Mouse (Mus musculus): ENCODE results near the gene Gm4131. TPM values are rescaled to one million over a fixed set of nuclear protein-coding genes. Genes with fewer than 3 reads are reported as not detected.

The Gm4131 gene
- polyA plus RNA-seq, 1 experiment = not detected

DNA sequence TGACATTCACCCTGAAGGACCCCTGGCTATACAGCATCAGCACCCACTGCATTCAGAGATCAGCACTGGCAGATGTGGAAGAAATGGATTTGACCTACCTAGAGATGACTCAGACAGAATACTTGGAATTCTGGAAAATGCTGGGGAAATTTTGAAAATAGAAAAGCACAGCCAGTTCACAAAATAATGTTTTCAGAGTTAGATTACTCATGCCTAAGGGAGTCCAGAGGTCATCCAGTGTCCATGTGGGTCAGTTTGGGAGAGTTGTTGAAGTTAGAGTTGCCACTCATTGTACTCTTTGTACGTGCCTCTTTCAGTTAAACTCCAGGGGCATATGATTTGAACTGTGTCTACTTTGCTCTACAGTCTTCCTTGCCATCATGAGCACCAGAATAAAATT, 25.0 kb downstream of the Gm4131 start:
- H3K27ac ChIP-seq (ENCODE audit: control insufficient read depth, insufficient read depth, low read depth, low read length, poor library complexity) = no peak overlapping the region
- WGBS = 67% methylated on average over 1 of the region's 1 CpGs
- H3K4me1 ChIP-seq (ENCODE audit: control insufficient read depth, insufficient read depth, low read length) = no peaks in the 10 kb centered on the region
- TF ChIP-seq CTCF (IDR thresholded peaks at IDR 0.05; ENCODE audit: control insufficient read depth, insufficient read depth, low read length) = no peak
- no peak for TF ChIP-seq POLR2A (IDR thresholded peaks at IDR 0.05; ENCODE audit: borderline replicate concordance, control insufficient read depth, low read depth, low read length)
- H3K4me3 ChIP-seq (replicated peaks; ENCODE audit: control insufficient read depth, low read depth, low read length) = no peak overlapping the region

DNA sequence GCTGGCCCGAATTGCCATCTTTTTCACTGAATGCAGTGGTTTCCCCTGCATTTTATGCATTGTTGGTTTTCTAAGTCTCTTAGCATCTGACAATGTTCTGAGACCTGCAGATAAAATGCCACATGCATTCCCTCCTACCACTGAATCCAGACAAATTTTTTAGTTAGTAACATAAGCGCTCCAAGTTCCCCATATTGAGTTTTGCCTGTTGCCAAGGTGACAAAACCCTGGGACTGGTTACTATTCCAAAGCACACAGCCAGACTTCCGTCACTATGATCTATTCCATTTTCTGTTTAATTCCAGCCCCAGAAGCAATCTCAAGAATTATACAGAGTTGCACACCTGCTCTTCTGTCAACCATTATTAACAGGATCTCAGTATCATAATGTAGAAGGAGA, 26.9 kb downstream of the Gm4131 start:
- Histone ChIP-seq H3K4me1 (ENCODE audit: control insufficient read depth, insufficient read depth, low read length) (no peaks in the 10 kb centered on the region), H3K27ac (ENCODE audit: control insufficient read depth, insufficient read depth, low read depth, low read length, poor library complexity) (no peak overlapping the region), H3K4me3 (replicated peaks; ENCODE audit: control insufficient read depth, low read depth, low read length) (no peak overlapping the region)
- TF ChIP-seq CTCF (IDR thresholded peaks at IDR 0.05; ENCODE audit: control insufficient read depth, insufficient read depth, low read length) (no peak), POLR2A (IDR thresholded peaks at IDR 0.05; ENCODE audit: borderline replicate concordance, control insufficient read depth, low read depth, low read length) (no peak)
- WGBS = 83% methylated on average over 3 of the region's 3 CpGs

DNA sequence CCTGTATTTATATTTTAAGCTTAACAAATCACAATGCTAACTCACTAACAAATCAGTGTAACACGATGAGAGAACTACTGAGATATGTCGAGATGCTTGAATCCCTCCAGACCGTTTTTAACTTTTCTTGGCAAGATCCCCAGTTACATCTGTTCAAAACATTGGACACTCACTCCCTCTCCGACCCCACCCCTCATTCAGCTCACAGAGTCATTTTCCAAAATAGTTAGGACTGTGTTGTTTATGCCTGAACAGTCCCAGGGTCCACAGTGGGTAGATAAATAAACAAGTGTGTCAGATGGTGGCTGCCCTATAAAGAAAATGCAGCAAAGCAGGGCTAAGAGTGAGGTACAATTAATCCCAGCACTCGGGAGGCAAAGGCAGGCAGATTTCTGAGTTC, 29.7 kb downstream of the Gm4131 start:
- Histone ChIP-seq H3K4me1 (ENCODE audit: control insufficient read depth, insufficient read depth, low read length) (no peaks in the 10 kb centered on the region), H3K27ac (ENCODE audit: control insufficient read depth, insufficient read depth, low read depth, low read length, poor library complexity) (no peak overlapping the region), H3K4me3 (replicated peaks; ENCODE audit: control insufficient read depth, low read depth, low read length) (no peak overlapping the region)
- WGBS = 71% methylated on average over 5 of the region's 5 CpGs
- TF ChIP-seq CTCF (IDR thresholded peaks at IDR 0.05; ENCODE audit: control insufficient read depth, insufficient read depth, low read length) (no peak), POLR2A (IDR thresholded peaks at IDR 0.05; ENCODE audit: borderline replicate concordance, control insufficient read depth, low read depth, low read length) (no peak)

DNA sequence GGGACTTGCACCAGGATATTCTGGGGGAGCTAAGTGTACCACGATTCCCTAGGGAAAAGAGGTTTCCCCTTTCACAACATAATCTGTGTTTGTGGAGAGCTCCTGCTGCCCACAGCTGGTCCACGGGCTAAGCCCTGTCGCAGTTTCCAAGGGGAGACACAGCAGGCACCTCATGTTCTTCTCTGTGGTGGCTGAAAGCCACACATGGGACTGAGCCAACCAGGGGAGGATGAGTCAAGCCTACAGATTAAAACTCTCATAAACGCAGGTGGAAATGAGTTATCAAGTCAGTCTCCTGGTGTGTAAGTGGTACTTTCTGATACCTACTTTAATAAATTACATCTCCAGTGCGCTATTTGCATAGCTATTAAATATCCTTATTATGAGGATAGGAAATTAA, 30.6 kb downstream of the Gm4131 start:
- TF ChIP-seq CTCF (IDR thresholded peaks at IDR 0.05; ENCODE audit: control insufficient read depth, insufficient read depth, low read length) (no peak), POLR2A (IDR thresholded peaks at IDR 0.05; ENCODE audit: borderline replicate concordance, control insufficient read depth, low read depth, low read length) (no peak)
- Histone ChIP-seq H3K4me3 (replicated peaks; ENCODE audit: control insufficient read depth, low read depth, low read length) (no peak overlapping the region), H3K4me1 (ENCODE audit: control insufficient read depth, insufficient read depth, low read length) (no peaks in the 10 kb centered on the region), H3K27ac (ENCODE audit: control insufficient read depth, insufficient read depth, low read depth, low read length, poor library complexity) (no peak overlapping the region)
- 66% methylated on average over 5 of the region's 5 CpGs for WGBS

DNA sequence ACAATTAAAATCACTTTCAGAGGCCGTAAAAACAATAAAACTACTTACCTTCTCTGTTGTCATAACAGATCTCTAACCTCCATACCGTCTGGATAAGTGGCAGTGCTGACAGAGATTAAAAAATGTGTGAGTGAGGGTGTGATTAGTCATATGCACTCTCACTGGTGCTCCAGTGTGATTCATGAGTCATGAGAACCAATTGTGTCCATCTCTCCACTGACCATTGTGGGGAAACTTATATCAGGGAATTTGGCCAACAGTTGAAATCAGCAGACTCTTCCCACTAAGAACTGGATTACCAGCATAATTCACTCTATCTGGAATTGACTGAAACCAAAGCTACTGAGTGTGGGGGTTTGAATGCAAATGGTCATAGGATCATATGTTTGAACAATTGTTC, 35.8 kb downstream of the Gm4131 start:
- no peak for TF ChIP-seq CTCF (IDR thresholded peaks at IDR 0.05; ENCODE audit: control insufficient read depth, insufficient read depth, low read length)
- no peak for TF ChIP-seq POLR2A (IDR thresholded peaks at IDR 0.05; ENCODE audit: borderline replicate concordance, control insufficient read depth, low read depth, low read length)
- 75% methylated on average over 2 of the region's 2 CpGs for WGBS

DNA sequence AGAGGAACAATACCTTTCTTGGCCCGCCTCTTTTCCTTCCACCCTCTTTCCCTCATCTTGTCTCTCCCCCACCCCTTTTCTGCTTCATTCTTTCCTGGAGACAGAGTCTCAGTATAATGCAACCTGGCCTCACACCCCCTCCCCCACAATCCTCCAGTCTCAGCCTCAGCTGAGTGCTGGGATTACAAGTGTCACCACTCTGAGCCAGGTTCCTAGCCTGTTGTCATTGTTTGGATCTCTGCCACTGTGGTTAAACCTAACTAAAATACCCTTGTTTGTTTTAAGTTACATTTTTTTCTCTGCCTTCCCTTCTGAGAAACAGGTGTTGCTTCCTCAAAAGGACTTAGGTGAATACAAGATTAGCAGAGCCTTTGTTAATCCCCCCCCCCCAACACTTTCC, 53.9 kb downstream of the Gm4131 start:
- TF ChIP-seq POLR2A (IDR thresholded peaks at IDR 0.05; ENCODE audit: borderline replicate concordance, control insufficient read depth, low read depth, low read length) (no peak), CTCF (IDR thresholded peaks at IDR 0.05; ENCODE audit: control insufficient read depth, insufficient read depth, low read length) (no peak)
- Histone ChIP-seq H3K4me1 (ENCODE audit: control insufficient read depth, insufficient read depth, low read length) (no peaks in the 10 kb centered on the region), H3K4me3 (replicated peaks; ENCODE audit: control insufficient read depth, low read depth, low read length) (no peak overlapping the region), H3K27ac (ENCODE audit: control insufficient read depth, insufficient read depth, low read depth, low read length, poor library complexity) (no peak overlapping the region)
- 68% methylated on average over 1 of the region's 1 CpGs for WGBS

More for the DNA sequence above, 35.8 kb downstream of the Gm4131 start:
- H3K4me3 ChIP-seq (replicated peaks; ENCODE audit: control insufficient read depth, low read depth, low read length) = no peak overlapping the region
- no peaks in the 10 kb centered on the region for H3K4me1 ChIP-seq (ENCODE audit: control insufficient read depth, insufficient read depth, low read length)
- no peak overlapping the region for H3K27ac ChIP-seq (ENCODE audit: control insufficient read depth, insufficient read depth, low read depth, low read length, poor library complexity)

DNA sequence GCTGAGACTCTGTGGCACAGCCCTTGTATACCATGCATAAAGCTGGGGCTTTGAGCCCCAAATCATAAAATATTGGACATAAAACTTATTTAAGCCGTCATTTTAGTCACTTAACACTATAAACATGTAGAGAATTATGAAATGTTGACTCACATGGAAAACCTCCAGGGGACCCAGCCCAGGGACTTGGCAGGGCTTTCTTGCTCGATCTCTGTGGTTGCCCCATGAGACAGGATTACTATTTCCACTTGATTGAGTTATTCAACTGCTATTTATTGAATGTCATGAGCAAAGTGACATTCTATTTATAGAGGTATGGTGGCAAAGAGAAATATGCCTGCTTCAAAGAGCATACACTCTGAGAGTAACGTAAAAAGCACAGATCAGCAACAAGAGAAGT, 57.4 kb downstream of the Gm4131 start:
- Histone ChIP-seq H3K4me3 (replicated peaks; ENCODE audit: control insufficient read depth, low read depth, low read length) (no peak overlapping the region), H3K27ac (ENCODE audit: control insufficient read depth, insufficient read depth, low read depth, low read length, poor library complexity) (no peak overlapping the region), H3K4me1 (ENCODE audit: control insufficient read depth, insufficient read depth, low read length) (no peaks in the 10 kb centered on the region)
- WGBS = 71% methylated on average over 3 of the region's 3 CpGs
- no peak for TF ChIP-seq POLR2A (IDR thresholded peaks at IDR 0.05; ENCODE audit: borderline replicate concordance, control insufficient read depth, low read depth, low read length)
- no peak for TF ChIP-seq CTCF (IDR thresholded peaks at IDR 0.05; ENCODE audit: control insufficient read depth, insufficient read depth, low read length)

DNA sequence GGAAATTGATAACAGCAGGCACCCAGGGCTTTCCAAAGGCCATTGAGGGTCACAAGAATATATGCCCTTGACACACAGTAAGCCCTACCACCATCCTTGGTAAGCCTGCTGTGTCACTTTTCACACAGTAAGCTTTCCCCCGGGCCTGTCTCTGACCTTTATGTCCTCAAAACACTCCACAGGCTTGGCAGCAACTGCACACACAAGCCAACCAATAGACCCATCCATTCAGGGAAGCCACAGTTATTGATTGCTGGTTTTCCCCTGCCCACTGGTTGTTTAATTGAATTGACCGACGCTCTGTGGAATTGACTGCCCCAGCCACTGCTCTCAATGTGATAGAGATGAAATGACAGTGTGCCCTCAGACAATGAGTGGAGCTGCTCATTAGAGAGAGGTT, 60.5 kb downstream of the Gm4131 start:
- Histone ChIP-seq H3K4me1 (ENCODE audit: control insufficient read depth, insufficient read depth, low read length) (no peaks in the 10 kb centered on the region), H3K4me3 (replicated peaks; ENCODE audit: control insufficient read depth, low read depth, low read length) (no peak overlapping the region), H3K27ac (ENCODE audit: control insufficient read depth, insufficient read depth, low read depth, low read length, poor library complexity) (no peak overlapping the region)
- TF ChIP-seq POLR2A (IDR thresholded peaks at IDR 0.05; ENCODE audit: borderline replicate concordance, control insufficient read depth, low read depth, low read length) = no peak
- no peak for TF ChIP-seq CTCF (IDR thresholded peaks at IDR 0.05; ENCODE audit: control insufficient read depth, insufficient read depth, low read length)
- WGBS = 77% methylated on average over 3 of the region's 3 CpGs

DNA sequence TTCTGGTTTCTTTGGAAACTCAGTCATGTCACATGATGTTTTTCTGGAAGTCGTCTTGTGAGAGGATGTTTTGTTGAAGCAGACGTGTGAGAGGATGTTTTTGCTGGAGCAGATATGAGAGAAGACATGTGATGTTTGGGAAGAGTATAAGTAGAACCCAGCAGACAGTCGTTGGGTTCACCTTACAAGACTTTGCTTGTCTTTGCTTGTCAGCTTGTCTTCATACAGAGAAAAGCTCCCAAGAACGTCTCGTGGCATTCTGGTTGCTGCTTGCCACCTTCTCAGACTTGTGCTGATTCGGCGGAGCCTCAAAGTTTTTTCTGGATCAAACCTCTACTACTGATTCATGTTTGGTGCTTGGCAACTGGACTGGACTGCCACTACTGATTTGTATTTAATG, 69.3 kb downstream of the Gm4131 start:
- Histone ChIP-seq H3K4me1 (ENCODE audit: control insufficient read depth, insufficient read depth, low read length) (no peaks in the 10 kb centered on the region), H3K27ac (ENCODE audit: control insufficient read depth, insufficient read depth, low read depth, low read length, poor library complexity) (no peak overlapping the region), H3K4me3 (replicated peaks; ENCODE audit: control insufficient read depth, low read depth, low read length) (no peak overlapping the region)
- 71% methylated on average over 7 of the region's 7 CpGs for WGBS
- TF ChIP-seq POLR2A (IDR thresholded peaks at IDR 0.05; ENCODE audit: borderline replicate concordance, control insufficient read depth, low read depth, low read length) (no peak), CTCF (IDR thresholded peaks at IDR 0.05; ENCODE audit: control insufficient read depth, insufficient read depth, low read length) (no peak)
